Mouse (Mus musculus) cerebellum, adult 18-20 months (tissue): ENCODE data around the gene Olfr91.

ENCODE experiments used
- DNase-seq, 2 experiments: peaks; one replicate each; pipeline ENCODE4 v3.0.0; 2021

Gene Olfr91

DNA sequence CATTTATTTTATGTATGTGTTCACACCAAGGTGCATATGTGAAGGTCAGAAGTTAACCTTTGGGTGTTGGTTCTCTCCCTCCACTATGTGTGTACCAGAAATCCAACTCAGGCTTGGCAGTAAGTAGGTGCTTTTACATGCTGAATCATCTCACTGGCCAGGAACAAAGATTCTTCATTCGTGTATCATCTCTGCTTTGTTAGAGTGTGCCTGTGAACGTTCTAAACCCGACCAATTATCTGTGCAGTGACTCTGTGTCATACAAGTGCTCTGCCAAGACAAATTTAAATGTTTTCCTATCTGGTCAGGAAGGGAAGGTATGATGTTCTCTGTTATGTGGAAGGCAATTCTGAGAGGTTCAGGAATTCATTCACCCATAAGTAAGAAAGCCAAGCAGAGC is 36.6 kb downstream of the Olfr91 start:
- DNase-seq: no peak

GRCm38 (mm10) chr17:37056957-37057356 is 41.1 kb downstream of the Olfr91 start:
- no peak for DNase-seq

GRCm38 (mm10) chr17:37051745-37052144 is 46.3 kb downstream of the Olfr91 start:
- DNase-seq: no peak

DNA sequence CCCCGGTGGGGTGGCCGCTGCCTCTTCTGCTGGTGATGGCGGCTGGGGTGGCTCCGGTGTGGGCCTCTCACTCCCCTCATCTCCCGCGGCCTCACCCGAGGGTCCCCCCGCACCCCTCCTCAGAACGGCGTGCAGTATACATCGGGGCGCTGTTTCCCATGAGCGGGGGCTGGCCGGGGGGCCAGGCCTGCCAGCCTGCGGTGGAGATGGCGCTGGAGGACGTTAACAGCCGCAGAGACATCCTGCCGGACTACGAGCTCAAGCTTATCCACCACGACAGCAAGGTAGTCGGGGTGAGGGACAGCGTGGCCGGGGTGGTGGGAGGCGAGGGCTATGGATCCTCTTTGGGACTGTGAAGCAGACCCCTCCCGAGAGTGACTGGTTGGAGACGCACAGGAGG is 47.2 kb downstream of the Olfr91 start:
- peak in 1 of 2 experiments; percentile 51 for DNase-seq

DNA sequence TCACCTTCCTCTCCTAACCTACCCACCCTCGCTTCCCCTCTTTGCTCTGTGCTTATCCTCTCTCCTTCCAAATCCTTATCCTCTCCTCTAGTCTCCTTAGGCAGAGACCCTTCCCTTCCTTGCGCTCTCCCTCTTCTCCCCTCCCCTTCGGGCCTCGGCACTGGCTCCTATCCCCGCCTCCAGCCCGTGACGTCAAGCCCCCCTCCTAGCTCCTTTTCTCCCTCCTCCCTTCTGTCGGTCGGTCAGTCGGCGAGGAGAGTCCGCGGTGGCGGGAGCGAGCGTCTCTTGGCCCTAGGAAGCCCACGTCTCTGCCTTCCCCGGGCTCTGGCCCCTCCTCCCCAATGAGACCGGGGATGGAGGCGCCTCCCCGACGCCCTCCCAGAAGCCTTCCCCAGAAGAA is 47.7 kb downstream of the Olfr91 start:
- peak; percentile 94 to 97 for DNase-seq

DNA sequence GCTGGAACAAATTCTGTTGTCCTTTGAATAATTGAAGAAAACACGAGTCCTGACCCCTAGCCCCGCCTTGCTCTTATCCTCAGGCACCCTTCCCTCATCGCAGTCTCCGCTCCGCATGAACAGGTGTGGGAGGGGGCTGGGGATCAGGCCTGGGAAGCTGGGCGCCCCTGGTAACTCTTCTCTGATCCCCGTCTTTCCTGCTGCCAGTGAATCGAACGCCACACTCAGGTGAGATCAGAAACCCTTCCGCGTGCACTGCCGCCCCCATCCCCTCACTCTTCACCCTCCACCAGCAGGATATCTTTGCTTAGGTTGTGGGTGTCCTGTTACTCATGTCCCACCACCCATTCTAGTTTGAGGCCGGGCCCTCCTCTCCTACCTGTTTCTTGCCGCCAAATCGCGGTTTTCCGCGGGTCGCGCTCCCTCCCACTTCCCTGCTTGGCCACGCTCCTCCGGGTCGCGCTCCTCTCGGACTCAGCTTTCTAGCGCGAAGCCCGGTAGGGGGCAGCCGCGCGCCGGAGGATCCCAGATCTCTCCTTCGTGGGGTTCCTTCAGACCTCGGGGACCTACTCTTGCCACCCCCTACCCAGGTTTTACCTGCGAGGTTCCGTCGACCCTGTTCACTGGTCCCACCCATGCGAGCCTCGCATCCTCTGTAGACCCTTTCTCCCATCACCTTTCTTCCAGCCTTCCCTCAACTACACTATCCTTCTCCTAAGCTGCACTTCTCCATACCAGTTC is 48.3 kb downstream of the Olfr91 start:
- DNase-seq: peak; percentile 86 to 92

DNA sequence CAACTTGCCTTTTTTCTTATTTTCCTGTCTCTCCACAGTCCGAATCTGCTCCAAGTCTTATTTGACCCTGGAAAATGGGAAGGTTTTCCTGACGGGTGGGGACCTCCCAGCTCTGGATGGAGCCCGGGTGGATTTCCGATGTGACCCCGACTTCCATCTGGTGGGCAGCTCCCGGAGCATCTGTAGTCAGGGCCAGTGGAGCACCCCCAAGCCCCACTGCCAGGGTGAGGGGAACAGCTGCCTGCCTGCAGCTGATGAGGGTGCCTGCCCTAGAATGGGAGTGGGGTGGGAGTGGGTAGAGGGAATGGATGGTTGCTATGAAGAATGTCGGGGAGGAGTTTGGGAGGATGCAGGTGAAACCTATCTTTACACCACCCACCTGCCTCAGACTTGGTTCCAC is 49.7 kb downstream of the Olfr91 start:
- DNase-seq: peak; percentile 27 to 43

- DNase-seq: no peak
These were observed 50.1 kb downstream of the Olfr91 start for GRCm38 (mm10) chr17:37047981-37048380.

GRCm38 (mm10) chr17:37047332-37047976 is 50.6 kb downstream of the Olfr91 start:
- peak; percentile 37 to 51 for DNase-seq

- peak; percentile 78 to 81 for DNase-seq
These were observed 51.6 kb downstream of the Olfr91 start for GRCm38 (mm10) chr17:37046312-37047112.

DNA sequence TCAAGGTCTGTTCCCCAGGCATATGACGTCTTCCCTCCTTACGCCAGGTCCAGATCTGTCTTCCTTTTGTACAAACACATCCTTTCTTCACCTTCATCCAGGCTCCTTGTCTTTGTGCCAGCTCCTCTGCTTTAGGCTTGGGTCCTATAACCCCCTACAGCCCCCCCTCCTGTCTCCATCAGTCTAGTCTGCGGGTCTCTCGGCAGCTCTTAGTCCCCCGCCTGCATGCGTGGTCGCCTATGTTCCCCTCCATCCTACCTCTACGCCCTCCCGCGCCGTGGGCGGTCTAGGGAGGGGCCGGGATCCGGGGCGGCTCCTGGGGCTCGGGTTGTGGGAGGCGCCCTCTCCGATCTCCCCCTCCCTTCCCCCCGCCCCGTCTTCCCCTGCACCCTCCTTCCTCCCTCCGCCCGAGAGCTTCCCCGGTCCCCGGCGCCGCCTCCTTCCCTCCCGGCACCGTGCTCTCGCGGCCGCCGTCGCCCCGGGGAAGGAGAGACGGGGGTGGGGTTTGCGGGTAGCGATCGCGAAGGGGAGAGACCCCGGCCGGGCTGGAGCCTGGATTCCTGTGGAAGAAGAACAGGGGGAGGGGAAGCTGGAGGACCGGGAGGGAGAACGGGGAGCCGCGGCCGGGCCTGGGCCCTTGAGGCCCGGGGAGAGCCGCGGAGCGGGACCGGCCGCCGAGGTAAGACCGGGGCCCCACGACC is 52.3 kb downstream of the Olfr91 start, which contains the start of gene Gabbr1:
Gene Gabbr1, plus strand, starts transcription at position 356 of the 701 bp plus-strand sequence.
- peak; percentile 88 to 92 for DNase-seq

DNA sequence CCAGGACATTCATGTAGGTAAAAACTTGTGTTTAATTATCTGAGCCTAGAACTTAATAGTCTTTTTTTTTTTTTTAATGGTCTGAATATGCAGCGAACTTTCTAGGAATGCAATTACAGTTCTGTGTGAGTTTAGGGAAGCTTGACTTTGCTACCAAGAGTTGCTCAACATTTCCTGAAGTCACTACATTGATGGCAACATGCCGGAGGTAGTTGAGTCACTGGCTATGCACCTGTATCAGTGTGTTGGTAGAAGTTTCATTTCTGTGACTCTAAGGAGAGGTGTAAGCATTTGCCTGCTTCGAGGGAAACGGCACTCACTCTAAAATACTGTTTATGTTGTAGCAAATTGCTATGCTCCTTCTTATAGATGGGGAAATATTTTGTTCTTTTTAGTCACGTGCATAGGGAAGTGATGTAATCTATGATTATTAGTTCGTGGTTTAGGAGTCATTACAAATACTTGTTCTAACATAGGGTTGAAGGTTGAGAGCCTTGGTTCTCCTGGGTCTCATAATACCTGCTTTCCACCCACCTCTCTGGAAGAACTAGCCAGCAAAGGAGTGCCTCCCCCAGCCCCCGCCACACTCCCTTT is 53.3 kb downstream of the Olfr91 start:
- no peak for DNase-seq
